Mouse (Mus musculus): ENCODE measurements at regions not wholly inside any gene's neighbourhood (a gene's known extent, or its start where the extent isn't known, plus 50 kb on each side); places are given as distances from the start of the nearest gene placed in this dataset.

DNA sequence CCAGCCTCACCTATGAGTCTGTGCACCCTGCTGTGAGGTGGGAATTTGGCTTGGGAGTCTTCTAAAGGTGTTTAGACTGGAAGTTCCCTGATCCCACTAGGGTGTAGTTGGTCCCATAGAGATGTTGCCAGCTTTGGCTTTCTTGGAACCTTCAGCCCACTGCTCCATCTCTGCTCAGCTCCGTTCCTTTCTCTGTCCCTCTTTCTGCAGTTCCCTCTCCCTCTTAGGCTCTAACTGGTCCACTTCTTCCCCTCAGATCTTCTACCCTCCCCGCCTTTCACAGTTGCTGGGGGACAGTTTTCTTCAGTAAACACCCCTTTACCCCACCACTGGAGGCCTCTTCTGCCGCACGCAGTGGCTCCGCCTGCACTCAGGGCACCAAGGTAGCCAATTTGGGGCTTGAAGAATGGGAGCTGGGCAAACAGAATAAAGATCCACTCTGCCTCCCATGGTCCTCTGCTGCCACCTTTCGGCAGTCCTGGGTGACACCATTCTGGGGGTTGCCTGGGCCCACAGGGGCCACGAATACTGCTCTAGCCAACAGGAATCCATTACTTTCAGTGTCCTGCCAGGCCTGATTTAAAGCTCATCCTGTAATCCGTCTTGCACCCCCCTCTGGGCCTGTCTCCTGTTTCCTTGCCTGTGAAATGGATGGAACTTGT, 162.9 kb upstream of the Tmem28 start:
- no peak overlapping the region for H3K4me3 ChIP-seq (replicated peaks; ENCODE audit: low read depth, low read length)
- DNase-seq (peak; percentile 79), ATAC-seq (ENCODE audit: low FRiP score, low TSS enrichment) (peak; percentile 58; the same call in 1 of the 2 replicates)
- H3K9ac ChIP-seq (replicated peaks; ENCODE audit: low read length): no peak overlapping the region
- no peaks in the 10 kb centered on the region for H3K4me1 ChIP-seq (ENCODE audit: control insufficient read depth, insufficient read depth, low read length)
- no peak overlapping the region for H3K27ac ChIP-seq (replicated peaks; ENCODE audit: low read depth, low read length)
- WGBS: 23% methylated on average over 8 of the region's 8 CpGs
- H3K36me3 ChIP-seq (ENCODE audit: control insufficient read depth, insufficient read depth, low read length): no peaks in the 10 kb centered on the region
- no peaks in the 10 kb centered on the region for H3K9me3 ChIP-seq (ENCODE audit: control insufficient read depth, low read length)
- no peak overlapping the region for H3K4me2 ChIP-seq (ENCODE audit: low read length)
- peaks cover 13% of the 10 kb centered on the region; the same call in 1 of the 2 replicates for H3K27me3 ChIP-seq (ENCODE audit: control insufficient read depth, insufficient read depth, low read length)

DNA sequence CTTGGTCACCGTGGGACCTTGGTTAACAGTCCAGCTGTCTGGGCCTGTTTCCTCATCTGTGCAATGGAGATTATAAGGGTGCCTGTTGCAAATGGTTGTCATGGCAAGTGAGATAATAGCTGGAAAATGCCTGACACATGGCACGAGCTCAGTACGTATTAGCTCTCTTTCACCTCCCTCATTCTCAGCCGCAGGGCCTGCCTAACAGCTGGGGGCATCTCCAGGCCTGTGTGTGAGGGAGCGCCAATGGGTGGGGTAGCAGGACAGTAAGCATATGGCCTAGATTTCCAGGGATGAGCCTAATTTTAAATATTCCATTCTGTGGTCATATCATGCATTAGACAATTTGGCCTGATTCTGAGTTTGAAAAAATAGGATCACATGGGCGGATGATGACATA, 163.8 kb upstream of the Tmem28 start:
- Histone ChIP-seq H3K4me3 (replicated peaks; ENCODE audit: low read depth, low read length) (no peak overlapping the region), H3K4me2 (ENCODE audit: low read length) (no peak overlapping the region), H3K4me1 (ENCODE audit: control insufficient read depth, insufficient read depth, low read length) (no peaks in the 10 kb centered on the region), H3K36me3 (ENCODE audit: control insufficient read depth, insufficient read depth, low read length) (no peaks in the 10 kb centered on the region), H3K9me3 (ENCODE audit: control insufficient read depth, low read length) (no peaks in the 10 kb centered on the region), H3K27ac (replicated peaks; ENCODE audit: low read depth, low read length) (no peak overlapping the region), H3K9ac (replicated peaks; ENCODE audit: low read length) (no peak overlapping the region), H3K27me3 (ENCODE audit: control insufficient read depth, insufficient read depth, low read length) (peaks cover 17% of the 10 kb centered on the region; the same call in 1 of the 2 replicates)
- 40% methylated on average over 6 of the region's 6 CpGs for WGBS
- DNase-seq: no peak
- 0 out of 2 replicates have a peak, but pooled peaks have one; percentile 24 for ATAC-seq (ENCODE audit: low FRiP score, low TSS enrichment)

DNA sequence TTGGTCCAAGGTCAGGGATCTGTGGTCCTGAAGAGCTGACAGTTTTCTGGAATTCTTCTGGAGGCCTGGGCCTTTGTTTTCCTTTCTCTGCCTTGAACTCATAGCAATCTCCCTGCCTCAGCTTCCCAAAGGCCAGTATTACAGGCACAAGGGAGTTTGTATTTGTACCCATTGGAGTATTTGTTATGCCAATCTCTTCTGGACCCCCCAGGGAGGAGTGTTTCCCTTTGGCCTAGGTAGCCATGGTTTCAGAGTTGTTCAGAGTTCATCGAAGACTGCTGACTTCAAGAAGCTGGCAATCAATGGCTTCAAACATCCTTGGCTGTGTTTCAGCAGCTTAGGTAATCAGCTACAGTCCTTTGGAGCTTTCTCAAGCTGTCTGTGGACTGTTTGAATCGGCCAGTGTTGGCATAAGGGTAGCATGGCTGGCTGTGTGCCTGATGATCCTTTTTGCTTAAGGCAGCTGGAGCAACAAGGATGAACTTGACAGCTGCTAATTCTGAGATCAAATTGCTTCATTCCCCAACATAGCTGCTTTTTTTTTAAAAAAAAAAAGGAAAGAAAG, 161.2 kb upstream of the Pja1 start:
- Histone ChIP-seq H3K9ac (replicated peaks; ENCODE audit: low read length) (no peak overlapping the region), H3K9me3 (ENCODE audit: control insufficient read depth, low read length) (no peaks in the 10 kb centered on the region), H3K36me3 (ENCODE audit: control insufficient read depth, insufficient read depth, low read length) (no peaks in the 10 kb centered on the region), H3K27me3 (ENCODE audit: control insufficient read depth, insufficient read depth, low read length) (peaks cover 7% of the 10 kb centered on the region; the same call in 1 of the 2 replicates), H3K27ac (replicated peaks; ENCODE audit: low read depth, low read length) (no peak overlapping the region), H3K4me3 (replicated peaks; ENCODE audit: low read depth, low read length) (no peak overlapping the region), H3K4me1 (ENCODE audit: control insufficient read depth, insufficient read depth, low read length) (no peaks in the 10 kb centered on the region), H3K4me2 (ENCODE audit: low read length) (no peak overlapping the region)
- no peak for ATAC-seq (ENCODE audit: low FRiP score, low TSS enrichment)
- WGBS: 56% methylated on average over 2 of the region's 2 CpGs
- DNase-seq: peak; percentile 8

DNA sequence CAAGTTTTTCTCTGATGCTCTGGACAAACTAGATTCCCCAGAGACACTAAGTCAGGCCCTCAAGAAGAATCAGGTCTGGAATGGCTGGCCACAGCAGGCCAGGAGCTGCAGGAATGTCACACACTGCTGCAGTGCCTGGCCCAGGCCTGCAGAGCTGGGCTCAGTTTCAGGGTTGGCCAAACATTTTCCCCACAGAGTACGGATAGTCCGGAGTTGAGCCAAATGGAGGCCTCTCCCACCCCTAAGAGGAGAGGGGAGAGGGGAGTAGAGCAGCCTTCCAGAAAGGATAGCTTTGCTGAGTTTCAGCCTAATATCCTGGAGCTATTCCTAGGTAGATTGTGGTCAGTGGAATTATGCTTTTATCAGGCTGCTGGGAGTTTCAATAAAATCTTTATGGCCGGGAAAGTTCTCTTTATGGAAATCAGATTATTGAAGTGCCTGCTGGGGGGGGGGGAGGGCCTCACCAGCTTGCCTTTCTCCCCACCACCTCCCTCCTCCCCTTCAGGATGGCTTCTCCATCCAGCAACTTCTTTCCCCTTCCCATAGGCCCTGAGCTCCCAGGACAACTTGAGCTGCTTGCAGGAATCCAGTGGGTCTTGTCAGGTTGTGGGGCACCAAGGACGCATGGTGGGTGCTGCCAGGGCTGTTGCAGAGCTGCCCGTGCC, 153.6 kb upstream of the Pja1 start:
- H3K27me3 ChIP-seq (ENCODE audit: control insufficient read depth, insufficient read depth, low read length): no peaks in the 10 kb centered on the region
- no peak for ATAC-seq (ENCODE audit: low FRiP score, low TSS enrichment)

DNA sequence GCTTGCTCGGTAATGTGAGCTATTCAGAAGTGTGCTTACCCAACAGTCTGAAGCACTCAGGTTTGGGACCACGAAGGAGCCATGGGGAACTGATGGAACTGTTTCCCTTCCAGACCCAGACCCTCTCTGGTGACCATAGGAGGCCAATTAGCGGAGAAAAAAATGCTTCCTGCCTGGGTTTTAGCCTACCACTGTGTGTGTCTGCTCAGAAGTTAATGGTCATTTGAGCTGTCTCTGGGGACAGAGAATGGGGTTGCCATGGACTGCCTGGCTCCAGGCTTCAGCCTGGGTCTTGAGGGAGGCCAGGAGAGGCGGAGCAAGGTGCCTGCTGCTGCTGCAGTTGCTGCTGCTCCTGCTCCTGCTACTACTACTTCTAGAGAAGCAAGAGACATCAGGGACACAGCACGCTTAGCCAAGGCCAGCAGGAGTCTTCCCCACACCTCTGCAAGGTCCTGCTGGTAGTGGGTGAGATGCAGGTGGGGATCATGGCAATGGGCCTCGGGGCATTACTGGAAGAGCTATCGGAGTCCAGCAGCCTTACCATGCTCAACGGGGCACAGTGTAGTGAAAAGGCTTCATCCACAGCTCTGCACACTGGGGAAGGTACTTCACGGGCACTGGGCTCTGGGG, 141.2 kb upstream of the Pja1 start:
- ATAC-seq (ENCODE audit: low FRiP score, low TSS enrichment): no peak
- Histone ChIP-seq H3K9ac (replicated peaks; ENCODE audit: low read length) (no peak overlapping the region), H3K4me3 (replicated peaks; ENCODE audit: low read depth, low read length) (no peak overlapping the region), H3K27ac (replicated peaks; ENCODE audit: low read depth, low read length) (no peak overlapping the region), H3K4me1 (ENCODE audit: control insufficient read depth, insufficient read depth, low read length) (no peaks in the 10 kb centered on the region), H3K27me3 (ENCODE audit: control insufficient read depth, insufficient read depth, low read length) (peaks cover 4% of the 10 kb centered on the region; the same call in 1 of the 2 replicates), H3K36me3 (ENCODE audit: control insufficient read depth, insufficient read depth, low read length) (no peaks in the 10 kb centered on the region), H3K4me2 (ENCODE audit: low read length) (no peak overlapping the region), H3K9me3 (ENCODE audit: control insufficient read depth, low read length) (no peaks in the 10 kb centered on the region)
- WGBS: 73% methylated on average over 9 of the region's 9 CpGs
- no peak for DNase-seq

More for the DNA sequence above, 153.6 kb upstream of the Pja1 start:
- WGBS: 78% methylated on average over 5 of the region's 5 CpGs
- H3K9ac ChIP-seq (replicated peaks; ENCODE audit: low read length): no peak overlapping the region
- no peaks in the 10 kb centered on the region for H3K4me1 ChIP-seq (ENCODE audit: control insufficient read depth, insufficient read depth, low read length)
- no peaks in the 10 kb centered on the region for H3K9me3 ChIP-seq (ENCODE audit: control insufficient read depth, low read length)
- H3K27ac ChIP-seq (replicated peaks; ENCODE audit: low read depth, low read length): no peak overlapping the region
- no peak overlapping the region for H3K4me2 ChIP-seq (ENCODE audit: low read length)
- no peaks in the 10 kb centered on the region for H3K36me3 ChIP-seq (ENCODE audit: control insufficient read depth, insufficient read depth, low read length)
- H3K4me3 ChIP-seq (replicated peaks; ENCODE audit: low read depth, low read length): no peak overlapping the region
- DNase-seq: no peak

DNA sequence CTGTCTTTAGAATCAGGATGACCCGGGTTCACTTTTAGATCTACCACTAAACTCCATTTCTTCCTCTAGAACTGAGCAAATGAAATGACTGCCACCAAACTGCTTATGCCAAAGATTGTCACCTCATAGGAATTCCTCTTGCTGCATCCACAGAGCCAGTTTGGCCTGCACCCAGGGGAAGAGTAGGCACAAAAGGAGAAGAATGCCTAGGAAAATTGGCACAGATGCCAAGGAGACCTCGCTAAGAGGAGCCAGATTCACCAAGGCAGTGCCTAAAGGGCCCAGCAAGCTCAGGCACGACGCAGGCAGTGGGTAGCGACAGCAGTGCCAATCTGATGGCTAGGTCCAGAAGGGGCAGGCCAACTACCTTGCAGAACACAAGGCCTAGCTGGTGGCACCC, 139.0 kb upstream of the Pja1 start:
- Histone ChIP-seq H3K36me3 (ENCODE audit: control insufficient read depth, insufficient read depth, low read length) (no peaks in the 10 kb centered on the region), H3K4me3 (replicated peaks; ENCODE audit: low read depth, low read length) (no peak overlapping the region), H3K9ac (replicated peaks; ENCODE audit: low read length) (no peak overlapping the region), H3K9me3 (ENCODE audit: control insufficient read depth, low read length) (no peaks in the 10 kb centered on the region), H3K4me1 (ENCODE audit: control insufficient read depth, insufficient read depth, low read length) (no peaks in the 10 kb centered on the region), H3K27ac (replicated peaks; ENCODE audit: low read depth, low read length) (no peak overlapping the region), H3K4me2 (ENCODE audit: low read length) (no peak overlapping the region), H3K27me3 (ENCODE audit: control insufficient read depth, insufficient read depth, low read length) (peaks cover 4% of the 10 kb centered on the region)
- ATAC-seq (ENCODE audit: low FRiP score, low TSS enrichment): no peak
- no peak for DNase-seq
- 78% methylated on average over 5 of the region's 5 CpGs for WGBS

DNA sequence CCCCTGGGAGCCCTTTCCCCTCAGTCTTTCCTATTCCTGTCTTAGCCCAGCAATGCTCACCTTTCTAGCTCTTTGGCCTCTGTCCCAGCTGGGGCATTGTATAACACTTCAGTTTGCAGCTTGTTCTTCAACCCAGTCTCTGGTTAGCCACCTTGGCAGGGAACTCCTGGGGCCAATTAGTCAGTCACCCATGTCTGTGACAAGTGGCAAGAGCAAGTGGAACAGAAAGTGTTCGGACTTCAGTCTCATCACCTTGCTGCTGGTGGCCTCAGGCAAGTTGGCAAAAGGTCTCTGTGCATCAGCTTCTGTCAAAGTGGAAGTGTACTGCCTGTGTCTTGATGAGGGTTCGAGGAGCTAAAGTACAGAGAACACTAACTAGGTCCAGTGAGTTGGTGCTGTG, 138.5 kb upstream of the Pja1 start:
- WGBS: 79% methylated on average over 2 of the region's 2 CpGs

DNA sequence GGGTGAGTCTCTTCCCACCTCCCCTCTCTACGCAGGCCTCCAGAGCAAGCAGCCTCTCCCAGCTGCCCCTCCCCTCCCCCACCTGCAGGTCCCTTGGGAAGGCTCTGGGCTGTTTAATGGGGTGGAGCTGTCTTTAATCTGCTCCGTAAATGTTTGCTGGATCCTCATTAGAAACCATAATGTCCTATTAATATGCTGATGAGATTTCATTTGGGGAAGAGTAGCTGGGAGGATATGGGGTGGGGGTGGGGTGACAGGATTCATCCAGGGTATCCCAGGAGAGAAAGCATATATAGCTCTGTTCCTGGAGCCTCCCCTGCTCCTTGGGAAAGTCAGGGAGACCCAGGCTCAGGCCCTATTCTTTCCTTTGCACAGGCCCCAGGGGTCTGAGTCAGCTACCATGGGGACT, 137.2 kb upstream of the Pja1 start:
- Histone ChIP-seq H3K9me3 (ENCODE audit: control insufficient read depth, low read length) (no peaks in the 10 kb centered on the region), H3K4me3 (replicated peaks; ENCODE audit: low read depth, low read length) (no peak overlapping the region), H3K9ac (replicated peaks; ENCODE audit: low read length) (no peak overlapping the region), H3K27ac (replicated peaks; ENCODE audit: low read depth, low read length) (no peak overlapping the region), H3K27me3 (ENCODE audit: control insufficient read depth, insufficient read depth, low read length) (peaks cover 4% of the 10 kb centered on the region), H3K36me3 (ENCODE audit: control insufficient read depth, insufficient read depth, low read length) (no peaks in the 10 kb centered on the region), H3K4me1 (ENCODE audit: control insufficient read depth, insufficient read depth, low read length) (no peaks in the 10 kb centered on the region), H3K4me2 (ENCODE audit: low read length) (no peak overlapping the region)
- DNase-seq (peak; percentile 37), ATAC-seq (ENCODE audit: low FRiP score, low TSS enrichment) (peak; percentile 37; the same call in 1 of the 2 replicates)
- 17% methylated on average over 2 of the region's 2 CpGs for WGBS

More for the DNA sequence above, 138.5 kb upstream of the Pja1 start:
- DNase-seq (no peak), ATAC-seq (ENCODE audit: low FRiP score, low TSS enrichment) (no peak)
- Histone ChIP-seq H3K27me3 (ENCODE audit: control insufficient read depth, insufficient read depth, low read length) (peaks cover 4% of the 10 kb centered on the region), H3K4me3 (replicated peaks; ENCODE audit: low read depth, low read length) (no peak overlapping the region), H3K36me3 (ENCODE audit: control insufficient read depth, insufficient read depth, low read length) (no peaks in the 10 kb centered on the region), H3K9me3 (ENCODE audit: control insufficient read depth, low read length) (no peaks in the 10 kb centered on the region), H3K9ac (replicated peaks; ENCODE audit: low read length) (no peak overlapping the region), H3K27ac (replicated peaks; ENCODE audit: low read depth, low read length) (no peak overlapping the region), H3K4me2 (ENCODE audit: low read length) (no peak overlapping the region), H3K4me1 (ENCODE audit: control insufficient read depth, insufficient read depth, low read length) (no peaks in the 10 kb centered on the region)

Data from midbrain, embryonic 14.5 days (tissue).